Mouse (Mus musculus) heart, adult 2 months (tissue): ENCODE measurements at regions not wholly inside any gene's neighbourhood (a gene's known extent, or its start where the extent isn't known, plus 50 kb on each side); places are given as distances from the start of the nearest gene placed in this dataset.

Source experiments
- CTCF ChIP-seq: fragments of 200-600 bp; IDR thresholded peaks from 2 replicates; pipeline ENCODE4 v1.8.1; 2022; ENCODE audit warnings: antibody characterized with exemption, mild to moderate bottlenecking, moderate library complexity
- EP300 ChIP-seq: fragments of 200-500 bp; IDR thresholded peaks from 2 replicates; pipeline ENCODE4 v1.6.1; 2011; ENCODE audit warnings: low read depth, low read length, control low read depth; ENCODE audit not compliant: insufficient read depth
- POLR2A ChIP-seq: fragments of 200-500 bp; IDR thresholded peaks from 2 replicates; pipeline ENCODE4 v1.6.1; 2011; ENCODE audit warnings: mild to moderate bottlenecking, low read depth, low read length, control low read depth; ENCODE audit not compliant: insufficient read depth

DNA sequence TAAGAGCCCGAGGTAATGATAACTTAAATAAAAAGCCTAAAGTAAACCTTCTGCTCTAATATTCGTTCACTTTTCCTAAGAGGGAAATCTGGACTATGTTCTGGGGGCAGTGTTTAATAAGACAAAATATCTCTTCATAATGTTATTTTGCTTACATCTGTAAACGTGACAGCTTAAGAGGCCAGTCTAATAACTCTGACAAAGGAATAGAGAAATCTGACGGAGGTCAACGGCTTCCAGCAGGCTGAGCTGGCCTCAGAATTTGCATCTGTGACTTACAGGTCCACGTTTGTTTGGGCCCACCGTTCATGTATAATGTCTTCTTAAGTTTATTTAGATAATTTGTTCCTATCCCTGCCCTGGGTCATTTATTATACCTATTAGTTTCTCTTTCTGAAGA is 99.6 kb upstream of the Fam241a start:
- TF ChIP-seq CTCF (no peak), POLR2A (no peak), EP300 (no peak)
